Mouse (Mus musculus) layer of hippocampus, adult 11-12 months (tissue): ENCODE data around the gene Gm9945.
A peak's percentile ranks its signal among the peaks of the same experiment; 100 is the strongest.

Experiments used
- DNase-seq: peaks from one replicate; pipeline ENCODE4 v3.0.0; 2022; ENCODE audit warnings: low spot score

The Gm9945 gene

GRCm38 (mm10) chr11:53493243-53493955 lies 13.4 kb downstream of the Gm9945 start:
- DNase-seq = no peak

GRCm38 (mm10) chr11:53495417-53495816 lies 15.5 kb downstream of the Gm9945 start:
- DNase-seq = no peak

- no peak for DNase-seq
Observed at GRCm38 (mm10) chr11:53496946-53497345, 17.0 kb downstream of the Gm9945 start.

GRCm38 (mm10) chr11:53500569-53500968 lies 20.6 kb downstream of the Gm9945 start:
- DNase-seq = no peak

GRCm38 (mm10) chr11:53502039-53502765 lies 22.2 kb downstream of the Gm9945 start:
- DNase-seq = no peak

GRCm38 (mm10) chr11:53503738-53504137 lies 23.8 kb downstream of the Gm9945 start:
- DNase-seq = no peak

GRCm38 (mm10) chr11:53504376-53504775 lies 24.4 kb downstream of the Gm9945 start:
- no peak for DNase-seq

- DNase-seq = no peak
Observed at GRCm38 (mm10) chr11:53505026-53505663, 25.2 kb downstream of the Gm9945 start.

- DNase-seq = no peak
Observed at GRCm38 (mm10) chr11:53507098-53507805, 27.3 kb downstream of the Gm9945 start.

GRCm38 (mm10) chr11:53508152-53508551 lies 28.2 kb downstream of the Gm9945 start:
- no peak for DNase-seq

- no peak for DNase-seq
Observed at GRCm38 (mm10) chr11:53508591-53508990, 28.6 kb downstream of the Gm9945 start.

- DNase-seq = no peak
Observed at GRCm38 (mm10) chr11:53510351-53510750, 30.4 kb downstream of the Gm9945 start.

- DNase-seq = no peak
Observed at GRCm38 (mm10) chr11:53516775-53517627, 37.0 kb downstream of the Gm9945 start.

GRCm38 (mm10) chr11:53518759-53519158 lies 38.8 kb downstream of the Gm9945 start:
- no peak for DNase-seq

- peak; percentile 67 for DNase-seq
Observed at GRCm38 (mm10) chr11:53519207-53520121, 39.5 kb downstream of the Gm9945 start, which contains the start of gene Sept8. Sept8 (plus strand) TSS chr11:53519257.

- peak; percentile 74 for DNase-seq
Observed at GRCm38 (mm10) chr11:53520122-53520978, 40.4 kb downstream of the Gm9945 start.

GRCm38 (mm10) chr11:53521120-53521820 lies 41.3 kb downstream of the Gm9945 start:
- no peak for DNase-seq

- DNase-seq = no peak
Observed at GRCm38 (mm10) chr11:53521821-53522131, 41.8 kb downstream of the Gm9945 start.

GRCm38 (mm10) chr11:53522362-53522761 lies 42.4 kb downstream of the Gm9945 start:
- no peak for DNase-seq
